Mouse (Mus musculus) mature B cell (primary cell): ENCODE measurements around the gene Gpank1.
"Not testable (repeated sequence)": the region's sequence is repeated elsewhere in the genome, so short reads cannot be mapped to it uniquely, and the experiment has no call there.

Experiments used
- in situ Hi-C: fragments of 300-500 bp; cut with MboI; formaldehyde crosslinking; loops from 2 replicates; pipeline ENCODE4 v1.14.3; 2019

Gene Gpank1

DNA sequence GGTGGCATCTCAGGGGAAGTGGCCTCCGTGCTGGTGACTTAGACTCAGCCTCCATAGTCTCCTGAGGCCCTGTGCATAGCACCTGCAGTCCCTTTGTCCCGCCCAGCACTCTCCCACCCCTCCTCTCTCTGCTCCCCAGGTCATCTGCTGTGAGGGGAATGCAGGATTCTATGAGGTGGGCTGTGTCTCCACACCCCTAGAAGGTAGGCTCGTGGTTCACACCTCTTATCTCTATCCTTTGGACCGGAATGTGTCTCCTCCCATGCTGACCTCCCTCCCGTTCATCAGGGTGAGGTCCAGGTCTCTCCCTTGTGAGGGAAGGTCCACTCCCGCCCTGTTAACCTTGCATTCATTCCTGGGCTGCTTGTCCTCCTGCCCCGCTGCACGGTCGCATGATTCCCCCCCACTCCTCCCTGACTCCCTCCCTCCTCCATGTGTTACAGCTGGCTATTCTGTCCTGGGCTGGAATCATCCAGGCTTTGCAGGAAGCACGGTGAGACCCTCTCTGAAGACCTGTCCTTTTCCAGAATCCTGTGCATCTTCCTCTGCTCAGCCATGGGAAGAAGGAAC lies 21.0 kb upstream of the Gpank1 start:
- in situ Hi-C loops: no loop called here

DNA sequence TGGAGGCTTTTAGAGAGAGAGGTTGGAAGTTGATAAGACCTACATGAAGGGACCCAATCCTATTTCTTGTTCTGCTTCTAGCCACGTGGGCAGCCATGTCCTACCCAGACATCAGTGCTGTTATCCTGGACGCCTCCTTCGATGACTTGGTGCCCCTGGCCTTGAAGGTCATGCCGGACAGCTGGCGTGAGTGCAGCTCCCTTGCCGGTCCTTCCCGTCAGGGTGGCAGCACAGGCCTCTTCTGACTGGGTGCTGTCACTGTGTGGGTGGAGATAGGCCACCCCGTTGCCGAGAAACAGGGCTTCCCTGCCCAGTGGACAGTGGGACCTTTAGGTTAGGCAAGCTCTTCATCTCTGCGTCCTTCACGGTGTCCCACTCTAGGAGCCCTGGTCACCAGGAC lies 20.1 kb upstream of the Gpank1 start:
- in situ Hi-C loops: no loop called here

DNA sequence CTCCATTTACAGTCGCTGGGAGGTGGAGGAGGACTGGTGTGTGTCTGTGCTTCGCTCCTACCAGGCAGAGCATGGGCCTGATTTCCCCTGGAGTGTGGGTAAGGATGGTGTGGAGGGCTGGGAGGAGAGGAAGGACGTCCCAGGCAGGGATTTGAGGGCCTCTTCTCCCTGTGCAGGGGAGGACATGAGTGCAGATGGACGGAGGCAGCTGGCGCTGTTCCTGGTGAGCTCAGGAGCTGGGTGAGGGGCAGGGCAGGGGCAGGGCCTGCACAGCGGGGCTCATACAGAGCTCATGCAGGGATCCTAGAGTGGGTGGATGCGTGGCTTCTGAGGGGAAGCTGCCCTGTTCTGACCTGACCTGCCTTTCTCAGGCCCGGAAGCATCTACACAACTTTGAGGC lies 19.0 kb upstream of the Gpank1 start:
- in situ Hi-C loops: no loop called here

DNA sequence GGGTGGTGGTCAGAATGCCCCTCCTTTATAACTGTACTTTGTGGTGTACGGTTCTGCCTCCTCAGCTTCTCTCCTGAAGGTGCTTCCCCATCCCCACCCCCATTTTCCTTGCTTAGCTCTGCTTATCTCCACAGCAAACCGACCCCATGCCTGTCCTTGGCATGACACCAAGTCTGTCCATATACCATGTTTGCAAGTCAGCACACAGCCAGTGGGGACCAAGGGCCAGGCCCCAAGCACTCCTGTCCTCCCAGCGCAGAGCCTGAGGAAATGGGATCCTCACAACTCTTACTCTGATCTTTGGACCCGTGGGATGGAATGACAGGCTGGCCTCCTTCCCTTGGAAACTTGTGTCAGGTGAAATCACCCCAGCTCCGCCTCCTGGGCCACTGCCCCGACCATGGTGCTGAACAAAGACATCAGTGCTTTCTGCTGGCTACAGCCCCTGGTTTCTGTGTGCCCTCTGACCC lies 18.0 kb upstream of the Gpank1 start:
- in situ Hi-C loops: no loop called here

DNA sequence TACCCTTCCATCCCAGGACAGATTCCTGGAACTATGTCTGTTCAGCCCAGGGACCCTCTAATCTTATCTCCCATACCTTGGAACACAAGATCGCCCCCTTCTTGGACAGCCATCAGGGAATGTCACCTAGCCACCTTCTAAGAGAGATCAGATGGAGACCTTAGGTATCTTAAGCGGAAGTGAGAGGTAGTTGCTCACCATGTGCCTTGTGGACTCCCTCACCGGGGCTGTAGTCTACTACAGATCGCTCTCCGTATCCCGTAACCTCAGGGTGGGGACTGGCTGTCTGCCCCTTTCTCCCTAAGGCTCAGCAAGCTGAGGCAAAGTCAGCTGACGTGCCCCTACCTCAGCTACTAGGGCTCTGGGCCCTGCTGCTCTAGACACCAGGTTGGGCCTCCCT lies 17.2 kb upstream of the Gpank1 start:
- in situ Hi-C loops: no loop called here

DNA sequence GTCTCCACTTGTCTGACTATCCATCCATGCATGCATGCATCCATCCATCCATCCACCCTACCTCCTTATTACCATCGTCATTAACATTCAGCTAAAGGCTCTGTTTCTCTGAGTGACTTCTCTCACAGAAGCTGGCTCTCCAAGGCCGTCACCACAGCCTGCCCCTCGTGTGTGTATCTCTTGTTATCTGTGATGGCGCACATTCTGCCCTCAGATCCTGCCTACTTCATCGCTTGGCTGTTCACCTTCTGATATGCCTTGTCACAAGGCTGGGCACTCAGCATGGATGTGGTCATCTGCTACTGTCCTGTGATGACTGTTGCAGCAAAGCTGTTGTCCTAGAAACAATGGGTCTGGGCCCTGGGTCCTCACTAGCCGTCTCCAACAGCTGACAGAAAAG lies 16.5 kb upstream of the Gpank1 start:
- in situ Hi-C loops: no loop called here

DNA sequence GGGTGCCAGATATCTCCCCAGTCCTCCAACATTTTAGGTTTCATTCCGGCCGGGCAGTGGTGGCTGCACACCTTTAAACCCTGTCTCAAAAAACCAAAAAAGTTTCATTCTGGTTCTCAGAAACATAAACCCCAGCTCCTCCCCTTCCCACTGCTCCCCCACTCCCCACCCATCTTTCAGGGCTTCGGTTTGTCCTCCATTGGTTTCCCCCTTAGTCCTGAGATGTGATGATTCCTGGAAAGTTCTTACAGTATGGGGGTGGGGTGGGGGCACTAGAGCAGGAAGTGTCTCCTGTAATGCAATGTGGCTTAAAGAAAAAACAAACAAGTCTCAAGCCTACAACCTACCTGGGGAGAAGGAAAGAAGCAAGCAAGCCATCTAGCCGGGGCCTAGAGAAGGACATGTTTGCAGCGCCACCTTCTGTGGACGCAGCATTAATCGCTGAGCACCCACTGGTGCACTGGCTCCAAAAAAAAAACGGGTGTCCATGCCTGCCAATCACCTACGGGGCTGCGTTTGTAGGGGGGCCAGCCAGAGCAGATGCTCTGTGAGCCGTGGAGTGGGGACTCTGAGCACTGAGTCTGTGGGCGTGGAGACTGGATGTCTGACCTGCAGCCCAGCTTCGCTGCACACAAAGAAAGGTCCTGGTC lies 15.4 kb upstream of the Gpank1 start:
- in situ Hi-C loops: no loop called here

DNA sequence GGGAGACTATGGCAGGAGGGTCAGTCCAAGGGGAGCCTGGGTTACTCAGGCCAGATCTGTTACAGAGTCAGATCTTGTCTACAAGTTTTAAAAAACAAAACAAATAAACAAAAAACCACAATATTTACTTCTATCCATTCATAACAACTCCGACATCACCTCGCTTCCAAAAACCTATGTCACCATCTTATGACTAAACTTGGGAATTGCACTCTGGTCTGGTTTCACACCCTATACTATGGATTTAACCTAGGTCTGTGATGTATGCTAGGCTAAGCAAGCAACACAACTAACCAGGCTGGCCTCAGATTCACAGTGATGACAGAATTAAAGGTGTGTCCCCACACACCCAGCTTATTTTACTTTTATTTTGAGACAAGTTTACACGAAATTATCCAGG lies 14.7 kb upstream of the Gpank1 start:
- in situ Hi-C loops: no loop called here

DNA sequence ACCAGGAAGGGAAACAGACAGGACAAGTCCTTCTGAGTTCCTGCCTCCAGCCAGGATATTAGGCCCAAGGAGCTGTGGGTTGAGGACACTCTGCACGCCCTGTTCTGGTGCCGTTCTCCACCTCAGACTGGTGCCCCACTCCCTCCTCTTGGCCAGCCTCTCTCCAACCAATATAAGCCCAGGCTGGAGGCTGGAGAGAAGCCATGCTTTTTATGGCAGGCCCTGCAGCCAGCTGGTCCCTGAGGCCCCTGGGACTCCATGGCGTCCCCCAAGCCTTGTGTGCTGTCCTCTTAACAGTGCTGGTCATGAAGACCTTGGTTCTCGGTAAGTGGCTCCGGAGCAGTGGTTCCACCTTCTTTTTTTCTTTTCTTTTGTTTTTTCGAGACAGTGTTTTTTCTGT lies 13.2 kb upstream of the Gpank1 start, which contains the start of gene Ly6g5c:
Gene Ly6g5c (plus strand): TSS at position 183 of the 400 bp plus-strand sequence.
- in situ Hi-C loops: no loop called here

DNA sequence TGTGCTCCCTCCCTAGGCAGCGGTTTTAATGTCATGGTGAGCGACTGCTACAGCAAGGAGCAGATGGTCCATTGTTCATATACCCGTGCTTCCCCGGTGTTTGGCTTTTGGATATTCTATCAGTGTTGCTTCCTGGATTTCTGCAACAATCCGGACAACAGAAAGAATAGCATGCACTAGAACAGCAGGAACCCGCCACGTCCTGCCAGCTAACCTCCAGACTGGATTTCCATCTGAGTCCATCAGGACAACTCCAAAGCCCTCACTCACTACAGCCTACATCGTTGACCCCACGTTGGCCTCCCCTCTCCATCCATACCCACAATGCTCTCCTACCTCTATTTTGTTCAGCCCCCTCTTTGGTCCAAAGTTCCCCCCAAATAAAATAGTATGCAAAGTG lies 9.5 kb upstream of the Gpank1 start:
- in situ Hi-C loops: no loop called here

DNA sequence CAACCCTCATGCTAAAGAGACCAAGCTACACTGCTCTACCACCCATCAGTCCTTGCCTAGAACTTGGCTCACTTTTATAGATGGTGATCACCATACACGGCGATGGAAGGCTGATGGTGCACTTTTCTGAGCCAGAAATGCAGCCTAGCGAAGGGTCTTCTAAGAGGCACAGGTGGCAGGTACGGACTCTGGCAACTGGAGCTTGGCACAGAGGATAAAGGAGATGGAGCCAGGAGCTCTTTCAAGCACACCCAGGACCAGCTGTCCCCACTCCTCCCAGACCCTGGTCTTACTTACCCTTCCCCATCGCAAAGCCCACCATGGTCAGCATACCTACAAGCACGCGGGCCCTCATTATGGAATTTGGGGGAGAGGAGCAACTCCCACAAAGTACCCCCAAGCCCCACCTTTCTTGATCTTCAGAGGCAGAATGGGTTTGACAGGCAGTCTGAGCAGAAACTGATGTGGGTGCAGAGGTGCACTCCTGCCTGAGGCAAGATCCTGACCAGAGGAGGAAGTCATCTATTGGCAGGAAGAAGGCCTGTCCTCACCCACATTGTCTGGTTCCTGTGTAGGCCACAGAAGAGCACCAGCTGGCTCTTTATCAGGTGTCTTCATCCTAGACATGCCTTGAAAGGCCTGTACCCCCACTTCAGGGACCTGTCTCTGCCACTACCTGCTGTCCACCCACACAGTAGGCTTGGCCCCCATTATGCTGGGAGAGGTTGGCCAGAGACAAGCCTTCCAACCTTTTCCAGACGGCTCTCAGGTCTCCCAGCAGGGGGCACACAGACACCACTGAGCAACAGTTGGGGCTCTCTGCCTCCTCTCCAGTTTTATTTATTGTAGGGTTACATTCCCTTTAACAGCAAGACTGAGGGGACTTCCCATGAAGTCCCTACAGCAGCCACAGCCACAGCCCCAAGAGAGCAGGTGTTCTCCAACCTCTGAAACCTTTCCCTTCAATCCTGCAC lies 5.9 kb upstream of the Gpank1 start, which contains the start of gene Ly6g5b:
Gene Ly6g5b (minus strand): TSS at position 383 of the 974 bp plus-strand sequence.
- in situ Hi-C loops: no loop called here

DNA sequence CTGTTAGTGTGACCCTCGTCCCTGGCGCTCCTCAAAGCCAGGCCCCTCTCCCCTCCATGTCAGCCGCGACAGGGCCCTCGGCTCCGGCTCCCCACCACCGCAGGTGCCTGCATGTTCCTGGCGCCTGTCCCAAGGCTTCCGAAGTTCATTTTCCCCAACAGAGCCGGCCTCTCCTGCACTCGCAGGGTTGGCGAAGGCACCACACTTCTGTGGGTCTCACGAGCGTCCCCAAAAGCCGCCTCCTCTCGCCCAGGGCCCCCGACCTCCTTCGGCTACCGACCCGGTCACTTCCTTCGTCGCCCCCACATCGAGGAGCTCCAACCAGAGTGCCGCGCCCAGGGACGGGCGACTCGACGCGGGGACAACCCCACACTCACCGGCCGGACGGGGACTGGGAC lies 511 bp upstream of the Gpank1 start:
- in situ Hi-C loops: no loop called here

DNA sequence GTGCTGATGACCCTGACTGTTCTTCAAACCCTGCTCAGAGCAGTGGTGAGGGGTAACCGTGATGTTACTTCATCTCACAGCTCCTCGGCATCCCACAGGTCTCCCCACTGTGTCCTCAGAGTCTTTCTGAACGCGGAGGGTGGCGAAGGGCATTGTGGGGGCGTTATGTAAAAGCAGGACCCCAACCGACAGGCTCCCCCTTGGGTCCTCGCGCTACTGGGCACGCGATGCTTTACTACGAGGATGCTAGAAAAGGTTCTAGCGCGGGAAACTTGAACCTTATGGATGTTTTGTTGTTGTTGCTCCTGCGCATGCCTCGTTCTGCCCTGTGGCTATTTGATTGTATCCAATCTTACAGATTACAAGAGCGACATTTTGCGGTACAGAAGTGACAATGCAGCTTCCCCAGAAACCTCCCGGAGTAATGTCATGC lies 632 bp downstream of the Gpank1 start, which contains the start of gene Csnk2b:
Gene Csnk2b (minus strand): TSS at position 183 of the 433 bp plus-strand sequence.
- in situ Hi-C loops: no loop called here

DNA sequence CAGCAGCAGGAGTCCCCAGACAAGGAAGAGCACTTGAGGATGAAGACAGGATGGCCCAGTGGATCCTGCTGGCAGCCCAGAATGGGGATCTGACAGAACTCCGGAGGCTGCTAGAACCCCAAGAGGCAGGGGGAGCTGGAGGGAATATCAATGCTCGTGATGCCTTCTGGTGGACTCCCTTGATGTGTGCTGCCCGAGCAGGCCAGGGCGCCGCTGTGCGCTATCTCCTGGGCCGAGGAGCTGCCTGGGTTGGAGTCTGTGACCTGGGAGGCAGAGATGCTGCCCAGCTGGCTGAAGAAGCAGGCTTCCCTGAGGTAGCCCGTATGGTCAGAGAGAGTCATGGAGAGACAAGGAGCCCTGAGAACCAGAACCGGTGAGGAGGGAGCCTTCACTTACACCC lies 2.0 kb downstream of the Gpank1 start:
- in situ Hi-C loops: not testable (repeated sequence)

DNA sequence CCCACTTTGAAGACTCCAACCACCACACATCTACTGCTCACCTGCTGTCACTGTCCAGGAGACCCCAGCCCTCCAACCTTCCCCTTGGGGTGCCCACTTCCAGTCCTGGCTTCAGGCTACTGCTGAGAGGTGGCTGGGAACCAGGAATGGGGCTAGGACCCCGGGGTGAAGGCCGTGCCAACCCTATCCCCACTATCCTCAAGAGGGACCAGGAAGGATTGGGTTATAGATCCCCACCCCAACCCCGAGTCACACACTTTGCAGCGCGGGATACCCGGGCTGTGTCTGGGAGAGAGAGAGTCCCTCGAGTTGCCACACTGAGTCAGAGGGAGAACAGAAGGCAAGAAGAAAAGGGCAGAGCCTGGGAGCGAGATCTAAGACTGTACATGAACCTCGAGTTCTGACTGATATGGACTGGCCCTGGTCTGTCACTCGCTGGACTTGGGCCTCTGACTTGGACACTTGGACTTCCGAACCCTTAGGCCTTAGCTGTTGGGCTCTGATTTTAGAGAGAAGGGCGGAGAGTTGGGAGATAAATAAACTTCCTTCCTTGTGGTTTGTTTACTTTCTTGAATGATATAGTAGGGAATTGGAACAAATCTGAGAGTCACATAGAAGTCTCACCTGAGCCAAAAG lies 3.1 kb downstream of the Gpank1 start:
- in situ Hi-C loops: not testable (repeated sequence)

DNA sequence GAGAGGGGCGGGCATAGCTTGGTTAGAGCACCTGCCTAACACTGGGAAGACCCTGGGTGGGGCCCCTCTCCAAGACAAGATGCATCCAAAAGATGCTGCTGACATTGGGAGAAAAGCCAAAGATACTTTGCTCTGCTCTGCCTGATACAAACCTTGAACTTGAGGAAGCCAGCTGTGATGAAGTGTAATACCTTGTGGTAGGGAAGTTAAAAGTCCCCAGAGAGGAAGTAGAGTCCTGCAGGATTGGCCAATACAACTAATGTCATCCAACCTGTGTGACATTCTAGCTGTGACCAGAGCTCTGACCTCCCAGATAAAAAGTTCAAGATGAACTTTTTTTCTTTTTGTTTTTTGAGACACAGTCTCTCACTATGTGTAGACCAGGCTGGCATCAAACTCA lies 3.8 kb downstream of the Gpank1 start:
- in situ Hi-C loops: no loop called here

DNA sequence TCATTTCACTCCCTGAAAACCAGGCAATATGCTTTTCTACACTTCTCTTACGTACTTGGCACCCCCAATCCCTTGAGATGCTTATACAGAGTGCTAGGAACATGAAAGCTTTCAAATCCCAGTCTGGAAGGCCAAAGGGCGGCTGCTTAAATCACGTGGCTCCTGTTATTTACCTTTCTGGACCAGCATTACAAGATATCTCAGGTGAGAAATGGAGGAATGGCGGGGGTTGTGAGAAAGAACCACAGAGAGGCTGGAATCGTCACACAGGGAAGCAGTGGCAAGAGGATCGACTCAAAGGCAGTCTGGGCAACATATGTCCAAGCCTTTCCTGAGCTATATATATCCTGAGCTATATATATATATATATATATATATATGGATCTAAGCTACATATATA lies 4.3 kb downstream of the Gpank1 start:
- in situ Hi-C loops: no loop called here

DNA sequence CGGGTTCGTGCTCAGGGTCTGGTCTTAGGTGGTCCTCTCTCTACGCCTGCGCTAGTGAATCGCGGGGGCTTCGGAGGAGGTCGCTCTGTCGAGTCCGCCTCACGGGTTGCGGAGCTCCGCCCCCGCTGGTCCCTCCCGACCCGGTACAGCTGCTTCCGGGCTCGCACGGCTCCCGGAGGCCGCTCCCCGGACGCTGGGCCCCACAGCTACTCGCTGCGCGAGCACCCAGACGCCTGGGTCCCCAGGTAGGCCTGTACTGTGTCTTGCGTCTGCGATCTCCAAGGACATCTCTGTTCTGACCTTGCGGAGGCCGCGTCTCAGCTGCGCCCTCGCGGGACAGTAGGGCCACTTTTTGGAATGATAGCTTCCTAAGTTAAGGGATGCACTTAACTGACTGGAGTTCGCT lies 5.0 kb downstream of the Gpank1 start, which contains the start of gene D17H6S53E:
Gene D17H6S53E (plus strand): TSS at position 168 of the 406 bp plus-strand sequence.
- in situ Hi-C loops: no loop called here

DNA sequence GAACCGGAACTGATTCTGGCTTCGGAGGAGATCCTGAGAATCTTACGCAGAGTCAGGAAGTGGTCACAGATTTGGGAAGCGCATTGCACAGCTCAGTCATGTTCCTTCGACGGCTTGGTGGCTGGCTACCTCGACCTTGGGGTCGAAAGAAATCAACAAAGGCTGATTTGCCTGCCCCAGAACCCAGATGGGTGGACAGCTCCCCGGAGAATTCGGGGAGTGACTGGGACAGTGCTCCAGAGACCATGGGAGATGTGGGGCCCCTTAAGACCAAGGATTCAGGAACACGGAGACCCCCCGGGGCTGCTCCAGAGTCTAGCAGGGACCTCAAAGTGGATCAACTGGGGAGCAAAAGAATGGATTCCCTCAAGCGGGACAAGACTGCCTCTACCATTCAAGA lies 5.8 kb downstream of the Gpank1 start:
- in situ Hi-C loops: no loop called here

DNA sequence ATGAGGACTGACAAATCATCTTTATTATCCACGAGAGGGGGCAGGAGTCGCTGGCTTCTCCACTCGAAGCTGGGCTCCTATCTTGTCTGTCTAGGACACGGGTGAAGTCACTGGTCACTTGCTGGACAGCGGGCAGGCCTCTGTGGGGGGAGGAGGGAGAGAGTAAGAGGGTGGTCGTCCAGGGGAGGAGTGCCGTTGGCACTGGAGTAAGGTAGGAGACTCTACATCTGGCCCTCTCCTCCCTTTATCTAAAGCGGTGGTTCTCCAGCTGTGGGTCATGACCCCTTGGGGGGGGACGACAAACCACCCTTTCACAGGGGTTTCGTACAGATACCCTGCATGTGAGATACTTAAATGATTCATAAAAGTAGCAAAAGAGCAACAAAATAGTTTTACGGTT lies 7.7 kb downstream of the Gpank1 start:
- in situ Hi-C loops: no loop called here

DNA sequence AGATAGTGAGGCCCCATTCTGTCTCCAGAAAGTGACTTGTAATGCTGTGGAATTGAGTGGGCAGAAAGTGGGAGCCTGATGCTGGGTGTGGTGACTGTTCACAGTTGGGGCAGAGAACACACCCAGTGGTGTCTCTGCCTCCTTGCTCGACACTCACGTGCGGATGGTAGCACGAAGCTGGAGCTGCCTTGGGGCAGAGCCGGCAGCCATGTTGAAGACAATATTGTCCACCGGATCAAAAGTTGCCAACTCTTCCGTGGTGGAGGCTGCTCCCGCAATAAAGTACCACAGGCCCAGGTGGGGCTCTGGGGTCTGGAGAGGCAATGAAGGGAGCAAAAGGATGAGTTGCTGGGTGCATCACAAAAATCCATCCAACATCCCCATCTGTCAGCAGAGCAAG lies 9.8 kb downstream of the Gpank1 start:
- in situ Hi-C loops: no loop called here
